Mouse (Mus musculus): ENCODE measurements around the gene Mreg. TPM values are rescaled to one million over a fixed set of nuclear protein-coding genes. Genes with fewer than 3 reads are reported as not detected.
"Not testable (repeated sequence)": the region's sequence is repeated elsewhere in the genome, so short reads cannot be mapped to it uniquely, and the experiment has no call there.

Gene Mreg
- polyA plus RNA-seq, 2 experiments, result 2.9 to 6.4 TPM

GRCm38 (mm10) chr1:72228974-72229373, 16.9 kb upstream of the Mreg start:
- DNase-seq (ENCODE audit: low read depth in 3 of 3, low spot score in 3 of 3) (no peak), ATAC-seq (ENCODE audit: insufficient read depth) (no peak)
- peaks cover 3% of the 10 kb centered on the region for H3K27me3 ChIP-seq (ENCODE audit: control insufficient read depth, insufficient read depth, low read length)
- no peaks in the 10 kb centered on the region for H3K9me3 ChIP-seq (ENCODE audit: control insufficient read depth, low read length)
- H3K4me2 ChIP-seq (ENCODE audit: low read depth), result no peak overlapping the region
- TF ChIP-seq EP300 (IDR thresholded peaks at IDR 0.05; ENCODE audit: low read depth) (no peak), CTCF (IDR thresholded peaks at IDR 0.05; ENCODE audit: low read depth) (no peak)
- no peak overlapping the region for H3K4me3 ChIP-seq (ENCODE audit: insufficient read depth in 1 of 2, low read depth in 2 of 2, low read length in 2 of 2)
- H3K4me1 ChIP-seq (replicated peaks; ENCODE audit: control insufficient read depth in 2 of 2, insufficient read depth in 2 of 2, low read length in 1 of 2), result peaks cover 0 to 3% of the 10 kb centered on the region in 2 experiments; a peak in 2 of 4 replicates
- H3K27ac ChIP-seq, result no peak overlapping the region
- no peak overlapping the region for H3K9ac ChIP-seq (replicated peaks)
- WGBS (ENCODE audit: insufficient replicate concordance), result 28% methylated on average over 3 of the region's 3 CpGs
- H3K36me3 ChIP-seq (replicated peaks; ENCODE audit: control insufficient read depth, insufficient read depth, low read depth), result no peaks in the 10 kb centered on the region

DNA sequence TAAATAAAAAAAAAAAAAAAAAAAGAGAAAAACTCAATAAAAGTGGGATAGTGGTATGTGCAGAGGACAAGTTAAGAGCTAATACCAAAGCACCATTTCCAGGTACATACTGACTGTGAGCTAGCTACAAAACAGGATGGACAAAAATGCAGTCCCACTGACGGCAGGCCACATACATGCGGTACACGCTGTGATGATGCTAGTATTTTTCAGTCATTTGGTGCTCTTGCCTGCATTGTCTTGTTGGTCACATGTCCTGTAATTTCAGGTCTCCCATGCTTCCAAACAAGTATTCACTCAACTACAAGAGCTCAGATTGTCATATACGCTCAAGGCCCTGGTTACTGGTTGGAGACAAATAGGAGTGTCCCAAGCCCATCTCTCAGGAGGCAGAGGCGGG, 15.4 kb upstream of the Mreg start:
- Histone ChIP-seq H3K9ac (replicated peaks) (no peak overlapping the region), H3K4me1 (replicated peaks; ENCODE audit: control insufficient read depth in 2 of 2, insufficient read depth in 2 of 2, low read length in 1 of 2) (peaks cover 0 to 3% of the 10 kb centered on the region in 2 experiments; a peak in 2 of 4 replicates), H3K4me3 (ENCODE audit: insufficient read depth in 1 of 2, low read depth in 2 of 2, low read length in 2 of 2) (no peak overlapping the region), H3K27me3 (ENCODE audit: control insufficient read depth, insufficient read depth, low read length) (peaks cover 6% of the 10 kb centered on the region), H3K36me3 (replicated peaks; ENCODE audit: control insufficient read depth, insufficient read depth, low read depth) (no peaks in the 10 kb centered on the region), H3K27ac (no peak overlapping the region), H3K4me2 (ENCODE audit: low read depth) (no peak overlapping the region), H3K9me3 (ENCODE audit: control insufficient read depth, low read length) (no peaks in the 10 kb centered on the region)
- TF ChIP-seq EP300 (IDR thresholded peaks at IDR 0.05; ENCODE audit: low read depth) (no peak), CTCF (IDR thresholded peaks at IDR 0.05; ENCODE audit: low read depth) (no peak)
- DNase-seq (ENCODE audit: low read depth in 3 of 3, low spot score in 3 of 3), result no peak
- ATAC-seq (ENCODE audit: insufficient read depth), result no peak
- WGBS (ENCODE audit: insufficient replicate concordance), result 72% methylated on average over 5 of the region's 5 CpGs

- Histone ChIP-seq H3K36me3 (replicated peaks; ENCODE audit: control insufficient read depth, insufficient read depth, low read depth) (no peaks in the 10 kb centered on the region), H3K27ac (no peak overlapping the region), H3K9me3 (ENCODE audit: control insufficient read depth, low read length) (no peaks in the 10 kb centered on the region), H3K9ac (replicated peaks) (no peak overlapping the region), H3K4me2 (ENCODE audit: low read depth) (no peak overlapping the region), H3K4me1 (replicated peaks; ENCODE audit: control insufficient read depth in 2 of 2, insufficient read depth in 2 of 2, low read length in 1 of 2) (peaks cover 0 to 3% of the 10 kb centered on the region in 2 experiments; a peak in 2 of 4 replicates), H3K27me3 (ENCODE audit: control insufficient read depth, insufficient read depth, low read length) (peaks cover 6% of the 10 kb centered on the region), H3K4me3 (ENCODE audit: insufficient read depth in 1 of 2, low read depth in 2 of 2, low read length in 2 of 2) (no peak overlapping the region)
- TF ChIP-seq EP300 (IDR thresholded peaks at IDR 0.05; ENCODE audit: low read depth) (no peak), CTCF (IDR thresholded peaks at IDR 0.05; ENCODE audit: low read depth) (no peak)
- no peak; the same call in 1 of the 2 replicates for ATAC-seq (ENCODE audit: insufficient read depth)
- no peak for DNase-seq (ENCODE audit: low read depth in 3 of 3, low spot score in 3 of 3)
- 22% methylated on average over 4 of the region's 4 CpGs for WGBS (ENCODE audit: insufficient replicate concordance)
These were observed 14.9 kb upstream of the Mreg start for GRCm38 (mm10) chr1:72226887-72227481.

DNA sequence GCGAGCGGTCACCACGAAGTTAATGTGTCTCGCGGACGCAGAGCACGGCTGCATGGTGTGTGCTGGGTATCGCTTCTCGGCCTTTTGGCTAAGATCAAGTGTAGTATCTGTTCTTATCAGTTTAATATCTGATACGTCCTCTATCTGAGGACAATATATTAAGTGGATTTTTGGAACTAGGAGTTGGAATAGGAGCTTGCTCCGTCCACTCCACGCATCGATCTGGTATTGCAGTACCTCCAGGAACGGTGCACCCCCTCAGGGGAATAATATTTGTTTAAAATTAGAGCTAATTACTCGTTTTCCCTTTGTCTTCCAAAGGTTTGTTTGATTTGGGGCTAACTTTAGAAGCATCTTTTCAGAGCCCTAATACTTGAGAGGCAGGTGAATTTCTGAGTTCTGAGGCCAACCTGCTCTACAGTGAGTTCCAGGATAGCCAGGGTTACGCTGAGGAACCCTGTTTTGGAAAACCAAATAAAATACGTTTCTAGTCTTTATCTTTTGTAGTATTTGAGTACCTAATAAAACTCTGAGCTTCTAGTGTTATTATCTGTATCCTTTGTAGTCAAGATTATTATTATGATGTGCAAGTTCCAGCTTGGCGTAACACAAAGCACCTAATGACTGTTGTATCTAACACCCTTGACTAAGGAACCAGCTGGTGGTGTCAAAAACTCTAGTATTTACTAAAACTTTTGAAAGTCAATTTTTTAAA, 14.2 kb upstream of the Mreg start:
- Histone ChIP-seq H3K9me3 (ENCODE audit: control insufficient read depth, low read length) (no peaks in the 10 kb centered on the region), H3K27me3 (ENCODE audit: control insufficient read depth, insufficient read depth, low read length) (peaks cover 6% of the 10 kb centered on the region), H3K27ac (no peak overlapping the region), H3K9ac (replicated peaks) (no peak overlapping the region), H3K4me1 (replicated peaks; ENCODE audit: control insufficient read depth in 2 of 2, insufficient read depth in 2 of 2, low read length in 1 of 2) (peaks cover 0 to 3% of the 10 kb centered on the region in 2 experiments; a peak in 2 of 4 replicates), H3K4me3 (ENCODE audit: insufficient read depth in 1 of 2, low read depth in 2 of 2, low read length in 2 of 2) (no peak overlapping the region; a peak in 1 of 4 replicates), H3K36me3 (replicated peaks; ENCODE audit: control insufficient read depth, insufficient read depth, low read depth) (no peaks in the 10 kb centered on the region), H3K4me2 (ENCODE audit: low read depth) (peak overlapping the region; percentile 13; the same call in 1 of the 2 replicates)
- peak; percentile 86 for ATAC-seq (ENCODE audit: insufficient read depth)
- TF ChIP-seq EP300 (IDR thresholded peaks at IDR 0.05; ENCODE audit: low read depth), result peak; percentile 37; the same call in 1 of the 2 replicates
- TF ChIP-seq CTCF (IDR thresholded peaks at IDR 0.05; ENCODE audit: low read depth), result no peak
- peak; percentile 66 to 78 (median 70) for DNase-seq (ENCODE audit: low read depth in 3 of 3, low spot score in 3 of 3)
- under 1% methylated on average over 9 of the region's 18 CpGs for WGBS (ENCODE audit: insufficient replicate concordance)

DNA sequence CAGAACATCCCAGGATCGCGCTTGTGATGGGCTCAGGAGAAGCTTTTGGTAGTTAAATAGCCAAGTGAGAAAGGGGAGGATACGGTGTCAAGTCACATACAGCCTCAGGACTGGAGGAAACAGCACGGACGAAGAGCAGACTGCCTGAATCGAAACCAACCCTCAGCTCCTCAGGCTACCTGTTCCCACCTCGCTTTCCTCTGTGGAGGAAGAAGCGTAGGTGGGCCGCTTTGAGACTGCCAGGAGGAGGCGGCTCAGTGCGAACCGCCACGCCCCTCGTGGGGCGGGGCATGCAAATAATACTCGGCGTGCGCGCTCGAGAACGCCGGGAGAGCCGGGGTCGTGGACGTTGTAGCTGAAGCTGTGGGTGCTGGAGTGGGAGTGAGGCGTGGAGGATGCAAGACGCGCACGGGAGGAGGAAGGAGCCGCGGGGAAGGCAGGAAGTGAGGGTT, 13.6 kb upstream of the Mreg start:
- not testable (repeated sequence) for H3K9me3 ChIP-seq (ENCODE audit: control insufficient read depth, low read length); H3K9ac ChIP-seq (replicated peaks); H3K27me3 ChIP-seq (ENCODE audit: control insufficient read depth, insufficient read depth, low read length); H3K4me1 ChIP-seq (replicated peaks; ENCODE audit: control insufficient read depth in 2 of 2, insufficient read depth in 2 of 2, low read length in 1 of 2); H3K27ac ChIP-seq; H3K36me3 ChIP-seq (replicated peaks; ENCODE audit: control insufficient read depth, insufficient read depth, low read depth)
- Histone ChIP-seq H3K4me2 (ENCODE audit: low read depth) (peak overlapping the region; percentile 50), H3K4me3 (ENCODE audit: insufficient read depth in 1 of 2, low read depth in 2 of 2, low read length in 2 of 2) (peak overlapping the region; percentile 24 to 73)
- 2% methylated on average over 25 of the region's 31 CpGs for WGBS (ENCODE audit: insufficient replicate concordance)
- peak; percentile 81 for ATAC-seq (ENCODE audit: insufficient read depth)
- peak; percentile 59 to 66 (median 62) for DNase-seq (ENCODE audit: low read depth in 3 of 3, low spot score in 3 of 3)
